Mouse (Mus musculus): ENCODE measurements around the gene Gm20388.

Gene Gm20388

GRCm38 (mm10) chr8:122674999-122675398, 2764.4 kb downstream of the Gm20388 start:
- no peak for DNase-seq (ENCODE audit: low read depth)

GRCm38 (mm10) chr8:122675596-122676420, 2765.2 kb downstream of the Gm20388 start:
- no peak for DNase-seq (ENCODE audit: low read depth)

DNA sequence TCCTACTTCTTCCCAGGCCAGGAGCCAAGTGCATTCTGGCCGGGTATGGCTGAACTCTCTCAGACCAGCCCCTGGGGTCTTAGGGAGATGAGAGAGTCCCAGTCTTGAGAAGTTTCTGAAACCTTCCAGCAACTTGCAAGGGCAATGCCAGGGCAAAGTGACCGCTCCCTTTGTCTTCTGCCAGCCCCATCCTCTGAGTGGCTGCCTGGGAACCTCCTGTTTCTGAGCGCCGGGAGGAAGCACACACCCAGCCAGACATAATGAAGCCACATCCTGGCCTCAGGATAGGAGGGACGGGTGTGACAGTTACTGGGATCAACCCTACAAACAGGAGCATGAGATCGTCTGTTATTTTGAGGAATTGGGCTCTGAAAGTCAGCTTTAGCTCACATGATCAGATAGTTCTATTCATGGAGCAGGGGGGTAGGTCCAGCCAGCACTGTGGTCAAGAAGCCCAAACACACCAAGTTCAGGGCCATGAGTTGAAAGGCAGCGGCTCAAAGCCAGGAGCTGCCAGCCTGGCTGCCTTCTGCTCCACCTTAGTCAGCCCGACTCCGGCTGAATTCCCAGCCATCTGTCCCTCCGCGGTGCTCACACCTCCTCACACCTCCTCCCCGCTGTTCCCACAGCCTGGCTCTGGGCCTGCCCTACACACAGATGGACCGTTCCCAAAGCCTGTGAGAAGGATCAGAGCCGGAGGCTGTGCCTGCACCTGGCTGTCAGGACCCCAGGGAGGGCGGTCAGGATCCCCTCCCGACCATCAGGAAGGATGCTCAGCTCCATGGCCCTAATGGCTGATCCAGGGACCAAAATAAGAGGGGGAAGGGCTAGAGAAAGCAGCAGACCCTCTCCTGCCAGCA, 2766.2 kb downstream of the Gm20388 start:
- no peak for DNase-seq (ENCODE audit: low read depth)

GRCm38 (mm10) chr8:122677481-122678021, 2766.9 kb downstream of the Gm20388 start:
- no peak for DNase-seq (ENCODE audit: low read depth)

DNA sequence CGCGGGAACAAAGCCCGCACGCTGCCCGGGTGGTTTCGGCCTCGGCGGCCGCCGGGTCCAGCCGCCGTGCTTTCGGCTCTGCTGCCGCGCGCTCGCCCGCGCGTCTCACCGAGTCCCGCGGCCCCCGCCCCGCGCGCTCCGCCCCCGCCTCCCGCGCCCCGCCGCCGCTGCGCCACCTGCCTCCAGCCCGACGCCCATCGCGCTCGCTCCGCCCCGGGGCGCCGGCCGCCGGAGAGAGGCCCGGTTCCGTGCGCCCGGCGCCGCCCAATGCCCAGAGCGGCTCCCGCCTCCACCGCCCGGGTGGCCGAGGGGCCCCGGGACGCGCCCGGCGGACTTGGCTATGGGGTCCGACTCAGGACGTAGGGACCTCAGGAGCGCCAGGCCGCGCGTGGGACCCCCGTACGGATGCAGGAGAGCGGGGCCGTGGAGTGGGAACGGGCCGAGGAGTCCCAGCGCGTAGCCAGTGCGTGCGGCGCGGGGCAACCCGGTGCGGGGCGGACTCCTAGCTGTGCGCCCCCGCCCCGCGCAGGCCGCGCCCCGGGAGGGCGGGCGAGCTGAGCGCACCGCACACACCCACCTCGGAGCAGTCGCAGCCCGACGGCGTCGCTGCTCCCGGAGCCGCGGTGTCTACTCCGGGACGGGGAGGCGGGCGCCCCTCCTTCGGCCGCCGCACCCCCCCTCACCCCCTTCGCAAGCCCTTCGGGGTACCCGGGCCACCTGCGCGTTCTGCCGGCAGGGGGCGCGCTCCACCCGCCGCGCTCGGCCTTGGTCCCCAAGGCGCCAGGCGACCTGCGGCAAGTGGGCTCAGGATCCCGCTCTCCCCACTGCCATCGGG, 2767.6 kb downstream of the Gm20388 start:
- DNase-seq (ENCODE audit: low read depth) = peak; percentile 26

GRCm38 (mm10) chr8:122678896-122679210, 2768.2 kb downstream of the Gm20388 start:
- DNase-seq (ENCODE audit: low read depth) = no peak

DNA sequence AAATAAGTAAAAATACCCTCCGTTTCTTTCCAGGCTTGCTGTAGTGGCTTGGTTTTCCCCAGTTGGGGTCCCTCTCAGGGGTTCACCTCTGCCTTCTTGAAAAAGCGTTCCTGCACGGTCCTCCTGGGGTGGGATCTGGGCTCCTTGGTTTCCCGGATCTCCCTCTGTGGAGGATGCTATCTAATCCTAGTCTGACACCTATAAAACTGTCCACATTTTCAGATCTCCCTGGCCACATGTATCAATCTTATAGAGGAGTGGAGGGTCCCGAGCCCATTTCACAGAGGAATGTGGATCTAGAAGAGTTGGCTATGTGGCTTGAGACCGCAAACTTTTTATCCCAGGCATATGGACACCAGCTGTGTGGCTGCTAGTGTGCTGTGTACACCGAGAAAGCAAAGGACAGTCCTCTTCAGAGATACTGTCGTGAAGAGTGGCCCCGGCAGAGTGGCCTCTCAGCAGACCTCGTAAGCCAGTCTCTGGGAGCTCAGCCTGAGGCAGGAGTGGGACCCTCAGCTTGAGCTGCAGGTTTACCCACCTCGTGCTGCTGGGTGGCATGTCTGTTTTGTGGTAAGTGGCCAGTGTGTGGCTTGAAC, 2768.8 kb downstream of the Gm20388 start:
- no peak for DNase-seq (ENCODE audit: low read depth)

DNA sequence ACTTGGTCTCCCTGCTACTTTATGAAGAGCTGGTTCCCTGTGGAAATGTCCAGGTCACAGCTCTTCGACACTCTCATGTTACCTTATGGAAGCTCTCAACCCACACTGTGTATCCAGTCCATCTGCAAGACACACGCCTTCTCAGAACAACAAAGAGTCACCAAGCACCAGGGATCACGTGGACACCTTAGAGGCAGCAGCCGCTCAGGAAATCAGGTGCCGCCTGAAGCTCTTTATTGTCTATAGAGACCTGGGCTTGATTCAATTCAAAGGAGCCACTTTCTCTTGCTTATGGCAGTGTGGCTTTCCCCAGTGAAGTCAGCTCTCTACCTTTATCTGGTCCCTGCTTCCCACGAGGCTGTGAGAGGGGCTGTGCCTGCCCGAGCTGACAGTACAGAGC, 2769.5 kb downstream of the Gm20388 start:
- DNase-seq (ENCODE audit: low read depth) = no peak

- DNase-seq (ENCODE audit: low read depth) = no peak
Measured at GRCm38 (mm10) chr8:122682820-122683219, 2772.2 kb downstream of the Gm20388 start.

DNA sequence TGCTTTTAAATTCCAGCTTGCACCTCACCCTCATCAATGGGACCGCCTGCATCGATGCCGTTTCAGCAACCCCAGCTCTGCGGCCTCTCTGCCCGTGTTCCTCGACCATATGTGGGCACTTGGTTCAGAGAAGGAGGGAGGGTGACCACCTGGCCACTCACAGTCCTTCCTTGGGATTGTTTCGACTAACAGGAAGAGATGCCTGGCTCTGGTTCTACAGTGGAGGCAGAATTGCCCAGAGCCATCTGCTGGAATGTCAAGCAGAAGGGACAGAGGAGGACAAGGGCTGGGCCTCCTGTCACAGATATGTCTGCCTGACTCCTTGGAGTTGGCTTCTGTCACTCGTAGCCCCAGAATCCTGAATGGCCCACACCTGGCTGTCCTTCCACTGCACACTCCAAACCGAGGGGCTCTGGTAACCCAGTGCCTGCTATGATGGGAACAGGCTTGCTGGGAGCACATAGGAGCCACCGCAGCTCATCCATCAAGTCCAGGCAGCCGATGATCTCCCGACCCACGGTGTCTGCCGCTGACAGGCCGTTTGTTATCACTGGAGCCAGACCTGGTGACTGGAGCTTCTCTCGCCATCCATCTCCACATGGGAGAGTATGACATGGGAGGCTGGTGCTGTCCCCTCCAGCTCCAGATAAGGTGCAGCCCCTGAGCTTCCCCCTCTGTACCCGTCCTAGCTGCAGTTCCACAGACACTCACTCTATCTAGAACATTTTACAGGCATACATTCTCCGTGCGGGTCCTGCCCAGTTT, 2774.6 kb downstream of the Gm20388 start:
- no peak for DNase-seq (ENCODE audit: low read depth)

GRCm38 (mm10) chr8:122686879-122687278, 2776.2 kb downstream of the Gm20388 start:
- DNase-seq (ENCODE audit: low read depth) = no peak

- no peak for DNase-seq (ENCODE audit: low read depth)
Measured at GRCm38 (mm10) chr8:122689315-122689714, 2778.7 kb downstream of the Gm20388 start.

DNA sequence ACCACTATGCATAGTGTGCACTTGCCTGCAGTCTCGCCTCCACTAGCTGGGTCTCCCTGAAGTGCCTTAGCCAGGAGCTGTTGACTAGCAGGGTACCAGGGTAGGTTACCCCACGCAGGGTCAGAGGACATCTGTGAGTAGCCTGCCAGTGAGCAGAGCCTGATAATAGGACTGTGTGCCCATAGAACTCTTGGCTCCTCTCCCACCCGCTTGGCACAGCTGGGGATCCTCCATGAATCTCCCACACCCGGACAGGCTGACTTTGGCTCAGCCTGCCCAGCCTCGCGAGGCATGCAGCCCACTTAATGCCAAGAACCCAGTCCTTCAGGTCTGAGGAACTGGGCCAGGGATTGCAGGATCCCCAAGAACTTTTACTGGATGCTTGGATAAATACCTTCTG, 2780.4 kb downstream of the Gm20388 start:
- DNase-seq (ENCODE audit: low read depth) = peak; percentile 22

GRCm38 (mm10) chr8:122692152-122692551, 2781.5 kb downstream of the Gm20388 start:
- DNase-seq (ENCODE audit: low read depth) = no peak

DNA sequence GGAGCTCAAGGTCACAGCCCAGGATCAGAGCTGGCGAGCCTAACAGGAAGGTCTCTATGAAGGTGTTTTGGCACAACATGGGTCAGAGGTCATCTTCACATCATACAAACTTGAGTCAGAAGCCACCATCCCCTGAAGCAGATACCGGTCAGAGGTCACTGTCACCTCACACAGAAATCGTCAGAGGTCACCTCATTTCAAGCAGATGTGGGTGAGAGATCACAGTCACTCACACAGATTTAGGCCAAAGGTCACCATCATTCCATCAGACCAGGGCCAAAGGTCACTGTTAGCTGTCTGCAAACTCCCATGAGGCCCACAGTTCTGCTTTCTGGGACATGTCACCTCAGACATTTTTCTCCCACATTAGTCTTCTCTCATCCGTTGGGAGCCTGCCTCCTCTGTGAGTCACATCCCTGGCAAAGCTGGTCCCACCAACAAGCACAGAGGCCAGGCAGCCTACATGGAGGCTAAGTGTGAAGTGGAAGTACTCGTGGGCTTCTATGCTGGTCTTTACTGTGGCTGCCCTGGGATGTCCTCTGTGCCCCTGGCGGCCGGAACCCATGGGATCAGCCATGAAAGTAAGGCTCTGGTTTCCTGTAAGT, 2784.9 kb downstream of the Gm20388 start:
- no peak for DNase-seq (ENCODE audit: low read depth)

DNA sequence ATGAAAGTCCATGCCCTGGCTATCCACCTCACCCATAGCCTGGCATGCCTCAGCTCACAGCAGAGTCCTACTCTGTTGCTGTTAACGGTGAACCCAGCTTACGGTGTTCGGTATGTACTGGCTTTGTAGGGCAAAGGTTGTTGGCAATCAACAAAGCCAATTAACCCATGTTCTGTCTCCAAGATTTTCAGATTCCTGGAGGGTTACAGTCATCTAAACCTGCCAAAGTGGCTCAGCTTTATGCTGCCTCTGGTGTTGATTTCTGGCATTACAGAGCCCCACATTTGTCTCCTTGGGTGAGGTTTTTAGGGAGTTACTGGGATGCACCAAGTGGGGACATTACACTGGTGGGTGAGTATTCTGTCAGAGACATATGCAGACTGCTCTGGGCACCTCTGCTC, 2786.5 kb downstream of the Gm20388 start:
- peak; percentile 51 for DNase-seq (ENCODE audit: low read depth)

DNA sequence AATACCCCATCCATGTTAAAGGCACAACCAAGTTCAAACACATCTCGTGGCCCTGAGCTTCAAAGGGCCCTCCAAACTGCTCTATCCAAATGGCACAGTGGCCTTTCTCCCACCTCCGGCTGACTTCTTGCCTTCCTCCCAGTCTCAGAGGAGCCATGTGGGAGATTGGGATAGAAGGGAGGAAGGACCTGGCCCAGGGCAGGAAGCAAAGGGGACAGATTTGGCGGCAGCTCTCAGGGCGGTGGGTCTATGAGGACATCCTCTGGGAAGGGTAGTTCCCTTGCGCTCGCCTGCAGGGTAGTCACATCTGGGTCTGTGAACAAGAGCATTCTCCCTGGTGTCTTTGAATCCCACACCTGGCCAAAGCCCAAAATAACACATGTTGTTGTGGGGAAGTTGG, 2786.9 kb downstream of the Gm20388 start:
- DNase-seq (ENCODE audit: low read depth) = no peak

- DNase-seq (ENCODE audit: low read depth) = no peak
Measured at GRCm38 (mm10) chr8:122698254-122698768, 2787.7 kb downstream of the Gm20388 start.

DNA sequence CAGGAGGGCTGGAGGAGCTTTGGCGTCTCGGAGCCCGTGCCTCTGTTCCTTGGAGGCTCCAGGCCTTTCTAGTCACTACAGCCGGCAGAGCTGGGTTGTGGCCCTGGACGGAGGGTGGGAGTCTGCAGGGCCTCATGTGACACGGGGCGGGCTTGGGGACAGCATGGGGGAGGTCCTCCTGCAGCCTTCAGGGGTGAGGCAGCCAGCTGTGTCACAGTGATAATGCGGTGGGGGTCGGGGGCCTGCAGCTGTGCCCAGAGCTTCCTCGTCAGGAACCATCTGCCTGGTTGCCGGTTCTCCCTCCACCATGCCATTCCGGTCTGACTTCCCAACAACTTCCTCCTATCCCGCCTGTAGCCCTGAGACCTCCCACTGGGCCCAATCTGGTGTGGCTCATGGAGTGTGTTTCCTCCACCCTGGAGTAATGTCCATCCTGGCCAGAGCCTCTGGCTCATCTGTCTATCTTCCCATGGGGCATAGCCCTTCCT, 2788.4 kb downstream of the Gm20388 start, which contains the start of gene Cbfa2t3:
Gene Cbfa2t3 (minus strand): TSS at position 105 of the 488 bp plus-strand sequence.
- no peak for DNase-seq (ENCODE audit: low read depth)

GRCm38 (mm10) chr8:122700628-122701027, 2790.0 kb downstream of the Gm20388 start:
- DNase-seq (ENCODE audit: low read depth) = no peak

All from NIH3T3 (cell line).